Mouse (Mus musculus) gastrocnemius, adult 8-10 months (tissue): ENCODE data around the gene Shc1. TPM values are rescaled to one million over a fixed set of nuclear protein-coding genes. Genes with fewer than 3 reads are reported as not detected.

ENCODE experiments used
- DNase-seq, 2 experiments: peaks; one replicate each; pipeline ENCODE4 v3.0.0; 2022; ENCODE audit warnings: low spot score in 2 of 2
- total RNA-seq, 4 experiments: library from RNA; stranded (reverse); gene quantifications; 2 replicates each; pipeline ENCODE4 v1.2.4; 2022

Gene Shc1
- total RNA-seq, result 10 to 100 TPM; 14.1 to 20.6 (median 17.7) TPM

DNA sequence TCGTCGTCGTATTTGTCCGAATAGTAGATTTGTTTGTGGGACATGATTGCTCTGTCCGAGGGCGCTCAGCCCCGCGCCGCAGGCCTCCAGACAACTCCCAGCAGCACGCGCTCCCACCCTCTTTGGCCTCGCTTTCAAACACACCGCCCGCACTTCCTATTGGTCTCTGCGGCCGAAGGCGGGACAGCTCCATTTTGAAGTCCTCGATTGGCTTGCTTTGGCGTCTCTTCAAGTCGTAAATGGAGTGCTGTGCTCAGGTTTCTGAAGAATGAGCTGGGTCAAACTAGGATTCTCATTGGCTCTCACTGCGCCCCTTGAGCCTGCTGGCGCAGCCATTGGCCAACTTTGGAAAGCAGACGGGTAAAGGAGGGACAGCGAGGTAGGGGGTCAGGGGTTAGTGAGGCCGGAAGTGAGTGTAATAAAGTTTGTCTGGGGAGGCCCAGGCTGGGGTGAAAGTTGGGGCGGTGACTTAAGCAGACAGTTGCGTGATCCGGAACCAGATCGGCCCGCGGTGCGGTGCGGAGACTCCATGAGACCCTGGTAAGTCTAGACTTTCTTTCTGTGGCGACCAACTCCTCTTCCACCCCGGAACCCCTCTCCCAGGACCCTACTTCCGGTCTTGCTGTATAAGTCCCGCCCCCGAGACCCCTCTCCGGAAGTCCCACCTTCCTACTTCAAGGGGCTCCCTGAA, at the start of gene Shc1, which contains the start of gene Cks1b:
Gene Shc1, plus strand, starts transcription at position 274 of the 691 bp plus-strand sequence.
Gene Cks1b, minus strand, starts transcription at position 214 of the 691 bp plus-strand sequence.
- peak; percentile 94 to 95 for DNase-seq

DNA sequence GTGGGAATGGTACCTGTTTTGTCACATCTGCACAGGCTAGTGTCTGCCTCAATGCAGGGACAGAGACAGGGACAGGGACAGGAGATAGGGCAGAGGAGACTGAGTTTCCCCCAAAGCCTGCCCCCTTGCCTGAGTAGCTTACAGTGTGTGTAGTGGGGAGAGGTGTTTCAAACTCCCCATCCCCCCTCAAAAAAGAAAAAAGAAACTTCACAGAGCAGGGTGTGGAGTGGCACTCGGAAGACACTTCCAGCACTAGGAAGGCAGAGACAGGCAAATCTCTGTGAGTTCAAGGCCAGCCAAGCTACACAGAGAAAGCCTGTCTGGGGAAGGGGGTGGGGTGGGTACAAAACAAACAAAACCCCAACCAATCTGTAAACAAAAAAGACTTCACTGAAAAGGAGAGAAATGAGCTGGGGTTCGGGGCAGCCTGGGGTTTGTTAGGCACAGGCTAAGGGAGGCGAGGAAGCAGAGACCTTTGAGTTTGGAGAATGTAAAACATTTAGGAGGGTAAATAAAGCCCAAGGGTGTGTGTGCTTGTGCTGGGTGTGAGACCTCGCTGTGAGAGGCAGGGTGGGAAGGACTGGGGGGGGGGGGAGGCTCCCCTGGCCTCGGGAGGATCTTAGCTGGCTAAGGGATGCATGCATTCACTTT, 44.5 kb upstream of the Shc1 start:
- DNase-seq, result no peak

DNA sequence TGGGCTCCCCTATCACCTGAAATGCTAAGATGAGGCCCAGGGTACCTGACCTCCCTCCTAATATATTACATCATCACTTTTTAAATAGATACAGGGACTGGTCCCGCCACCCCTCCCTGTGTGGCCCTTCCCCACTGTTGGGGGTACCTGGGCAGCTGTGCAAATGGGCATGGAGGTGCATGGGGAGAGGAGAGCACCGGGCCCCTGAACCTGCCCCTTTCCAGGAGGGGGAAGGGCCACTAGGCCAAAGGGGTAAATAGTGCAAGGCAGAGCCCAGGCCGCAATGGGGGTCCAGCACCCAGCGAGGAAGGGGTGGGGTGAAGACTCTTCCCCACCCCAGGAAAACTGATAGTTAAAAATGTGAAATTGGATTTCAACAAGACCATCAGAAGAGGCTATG, 40.4 kb upstream of the Shc1 start:
- no peak for DNase-seq

DNA sequence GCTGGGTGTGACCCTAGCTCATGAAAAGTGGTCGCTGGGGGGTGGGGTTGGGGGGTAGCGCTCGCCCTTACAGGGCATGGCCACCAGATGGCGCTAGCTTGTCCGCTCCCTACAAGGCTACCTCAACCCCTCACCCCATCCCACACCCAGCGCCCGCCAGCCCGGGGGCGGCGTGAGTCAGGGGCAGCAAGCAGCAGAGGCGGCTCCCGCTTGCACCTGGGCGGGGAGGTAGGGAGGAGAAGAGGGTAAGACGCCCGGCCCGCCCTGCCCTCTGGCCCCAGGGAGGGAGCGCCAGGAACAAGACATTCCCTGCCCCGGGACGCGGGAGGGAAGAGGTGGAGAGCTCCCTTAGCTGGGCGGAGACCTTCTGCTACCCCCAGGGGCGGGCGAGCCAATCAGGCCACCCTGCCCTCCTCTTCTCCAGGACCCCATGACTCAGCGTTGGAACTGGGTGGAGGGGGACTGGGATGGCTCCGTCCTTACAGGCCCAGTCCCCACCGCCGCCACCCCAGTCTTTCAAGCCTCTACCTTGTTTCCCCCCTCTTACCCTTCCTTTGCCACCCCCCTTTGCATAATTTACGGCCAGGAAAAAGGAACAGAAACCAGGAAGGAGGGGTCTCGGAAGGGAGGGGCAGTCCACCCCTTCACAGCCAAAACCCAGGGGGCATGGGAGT, 39.7 kb upstream of the Shc1 start:
- DNase-seq, result peak; percentile 75 to 76

DNA sequence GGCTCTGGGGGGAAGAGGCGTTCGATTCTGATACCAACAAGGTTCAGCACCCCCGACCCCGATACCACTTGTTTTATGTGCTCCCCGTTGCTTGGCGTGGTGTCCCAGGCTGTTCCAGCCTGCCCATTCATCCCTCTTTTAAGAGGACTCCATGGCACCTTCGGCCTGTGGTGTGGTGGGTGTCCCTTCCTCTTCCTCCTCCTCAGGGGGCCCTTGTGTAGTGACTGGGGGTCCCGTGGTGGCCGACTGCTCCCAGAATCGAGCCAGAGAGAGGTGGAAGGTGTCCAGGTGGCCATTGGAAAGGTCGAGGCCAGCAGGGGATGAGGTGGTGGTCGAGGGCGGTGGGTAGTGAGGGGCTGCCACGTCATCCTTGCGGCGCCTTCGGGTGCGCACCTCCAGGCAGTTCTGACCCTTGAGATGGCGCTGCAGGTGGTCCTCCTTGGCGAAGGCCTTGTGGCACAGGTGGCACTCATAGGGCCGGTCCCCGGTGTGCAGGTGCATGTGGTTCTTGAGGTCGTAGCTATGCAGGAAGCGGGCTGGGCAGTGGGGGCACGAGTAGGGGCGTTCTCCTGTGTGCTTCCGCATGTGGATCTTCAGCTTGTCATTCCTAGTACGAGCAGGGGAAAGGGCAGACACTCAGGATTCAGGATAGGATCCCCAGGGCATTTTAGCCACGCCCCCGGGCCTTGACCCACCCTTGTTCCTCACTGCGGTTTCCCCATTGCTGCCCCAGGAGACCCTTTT, 38.7 kb upstream of the Shc1 start:
- no peak for DNase-seq

DNA sequence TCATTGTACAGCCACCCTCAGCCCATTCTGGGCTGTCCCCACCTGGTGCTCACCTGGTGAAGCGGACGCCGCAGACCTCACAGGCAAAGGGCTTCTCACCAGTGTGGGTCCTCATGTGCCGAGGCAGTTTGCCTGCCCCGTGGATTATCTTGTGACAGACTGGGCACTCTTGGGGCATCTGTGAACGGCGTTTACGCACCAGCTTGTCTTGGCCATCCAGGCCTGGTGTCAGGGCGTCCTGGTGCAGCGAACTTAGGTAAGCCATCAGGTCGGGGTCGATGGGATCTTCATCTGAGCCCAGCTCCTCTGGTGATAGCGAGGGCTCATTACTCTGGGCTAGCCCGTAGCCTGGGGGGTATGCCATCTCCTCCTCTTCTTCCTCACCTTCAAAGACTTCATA, 38.0 kb upstream of the Shc1 start:
- no peak for DNase-seq

DNA sequence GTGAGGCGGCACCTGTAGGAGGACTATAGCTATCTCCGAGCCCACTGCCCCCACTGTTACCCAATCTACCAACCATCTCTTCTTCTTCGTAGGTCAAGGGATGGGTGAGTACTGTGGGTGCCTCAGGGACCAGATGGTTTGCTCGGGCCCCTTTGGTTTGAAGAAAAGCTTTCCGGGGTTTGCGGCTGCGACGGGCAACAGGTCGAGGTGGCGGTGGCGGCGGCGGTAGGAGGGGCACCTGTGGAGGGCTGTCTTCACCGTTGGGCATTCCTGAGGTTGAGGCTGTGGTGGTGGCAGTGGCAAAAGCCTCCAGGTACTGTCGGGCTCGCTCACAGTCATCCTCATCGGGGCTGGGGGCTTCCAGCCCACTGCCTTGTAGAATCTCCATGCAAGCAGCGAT, 37.5 kb upstream of the Shc1 start:
- no peak for DNase-seq

DNA sequence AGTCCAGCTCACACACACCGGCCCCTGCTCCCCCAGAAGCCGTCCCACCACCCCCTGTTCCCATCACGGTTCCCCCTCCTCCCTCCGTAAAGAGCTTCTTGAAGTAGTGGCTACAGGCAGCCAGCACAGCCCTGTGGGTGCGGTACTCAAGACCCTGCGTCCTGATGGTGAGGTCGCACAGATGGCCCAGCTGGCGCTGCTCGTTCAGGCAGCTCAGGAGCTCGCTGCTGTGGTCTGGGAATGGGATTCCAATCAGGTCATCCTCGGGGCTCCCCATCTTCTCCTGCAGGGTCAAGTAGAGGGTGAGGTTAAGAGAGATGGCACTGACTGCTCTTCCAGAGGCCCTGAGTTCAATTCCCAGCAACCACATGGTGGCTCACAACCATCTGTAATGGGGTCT, 37.0 kb upstream of the Shc1 start:
- no peak for DNase-seq

DNA sequence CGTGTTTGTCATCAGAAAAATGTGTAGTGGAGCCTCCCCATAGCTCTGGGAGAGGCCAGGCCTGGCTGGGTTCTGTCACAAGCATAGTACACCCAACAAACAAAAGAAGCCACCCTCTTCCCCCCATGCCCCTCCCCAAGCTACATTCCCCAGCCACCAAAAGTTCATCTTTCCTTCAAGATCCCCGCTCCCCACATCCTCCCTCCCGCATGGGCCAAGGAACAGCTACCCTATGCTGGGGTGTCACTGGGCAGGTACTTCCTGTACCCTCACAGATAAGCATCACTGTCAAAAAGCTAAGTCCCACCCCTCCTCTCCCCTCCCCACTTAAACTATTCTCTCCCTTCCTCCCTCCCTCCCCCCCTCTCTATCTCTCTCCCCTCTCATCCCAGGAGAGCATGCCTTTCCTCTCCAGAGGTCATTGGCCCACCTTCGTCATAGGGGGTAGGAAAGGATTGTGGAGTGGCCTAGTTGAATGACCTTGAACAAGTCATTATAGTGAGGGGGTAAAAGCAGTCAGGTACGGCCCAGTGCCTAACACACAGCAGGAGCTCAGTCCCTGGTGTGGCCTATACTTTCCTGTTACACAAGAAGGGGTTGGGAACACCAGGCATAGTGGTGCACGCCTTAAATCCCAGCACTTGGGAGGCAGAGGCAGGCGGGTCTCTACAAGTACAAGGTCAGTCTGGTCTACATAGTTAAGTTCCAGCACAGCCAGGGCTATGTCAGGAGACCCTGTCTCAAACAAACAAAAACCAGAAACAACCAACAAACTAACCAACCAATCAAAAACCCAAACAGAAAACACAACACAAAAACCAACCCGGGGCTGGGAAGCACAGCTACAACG, 36.0 kb upstream of the Shc1 start:
- DNase-seq, result no peak

DNA sequence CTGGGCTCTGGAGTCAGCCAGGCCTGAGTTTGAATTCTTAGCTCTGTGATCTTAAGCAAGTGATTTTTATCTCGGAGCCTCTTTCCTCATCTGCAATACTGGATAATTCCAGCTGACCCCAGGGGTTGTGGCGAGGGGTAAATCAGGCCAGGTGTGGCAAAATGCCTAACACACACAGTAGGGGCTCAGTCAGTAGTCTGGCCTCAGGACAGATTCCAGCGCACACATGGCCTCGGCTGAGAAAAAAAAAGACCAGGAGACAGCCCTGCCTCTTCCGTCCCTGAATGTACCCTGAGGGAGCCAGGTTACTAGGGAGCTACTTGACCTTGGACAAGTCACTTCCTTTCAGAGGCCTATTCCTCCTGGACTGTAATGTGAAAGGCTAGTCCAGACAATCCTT, 35.3 kb upstream of the Shc1 start:
- DNase-seq, result no peak

DNA sequence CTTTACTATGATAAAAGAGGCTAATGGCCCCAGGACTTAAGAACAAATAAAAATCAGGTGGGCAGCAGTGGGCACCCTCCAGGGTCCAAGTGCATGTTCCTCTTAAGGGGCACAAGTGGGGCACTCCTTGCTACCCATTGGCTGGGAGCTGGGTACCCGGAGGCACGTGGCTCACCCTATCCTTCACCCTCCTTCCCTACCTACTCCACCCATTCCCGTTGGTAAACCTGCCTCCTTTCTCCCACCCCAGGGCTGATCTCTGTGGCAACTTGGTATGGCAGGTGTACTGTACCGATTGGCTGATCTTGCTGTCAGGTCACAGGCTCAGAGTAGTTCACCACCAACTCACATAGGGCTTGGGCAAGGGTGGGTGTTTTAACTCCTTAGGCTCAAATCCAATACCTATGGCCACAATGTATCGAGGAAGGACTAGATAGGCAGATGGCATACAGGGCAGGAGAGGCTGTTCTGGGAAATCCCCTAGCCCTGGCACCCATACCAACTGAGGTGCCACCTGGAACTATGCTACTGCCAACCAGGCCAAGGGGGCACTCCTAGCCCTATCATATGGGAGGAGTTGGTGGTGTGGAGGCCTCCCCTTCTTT, 34.5 kb upstream of the Shc1 start:
- DNase-seq, result no peak

DNA sequence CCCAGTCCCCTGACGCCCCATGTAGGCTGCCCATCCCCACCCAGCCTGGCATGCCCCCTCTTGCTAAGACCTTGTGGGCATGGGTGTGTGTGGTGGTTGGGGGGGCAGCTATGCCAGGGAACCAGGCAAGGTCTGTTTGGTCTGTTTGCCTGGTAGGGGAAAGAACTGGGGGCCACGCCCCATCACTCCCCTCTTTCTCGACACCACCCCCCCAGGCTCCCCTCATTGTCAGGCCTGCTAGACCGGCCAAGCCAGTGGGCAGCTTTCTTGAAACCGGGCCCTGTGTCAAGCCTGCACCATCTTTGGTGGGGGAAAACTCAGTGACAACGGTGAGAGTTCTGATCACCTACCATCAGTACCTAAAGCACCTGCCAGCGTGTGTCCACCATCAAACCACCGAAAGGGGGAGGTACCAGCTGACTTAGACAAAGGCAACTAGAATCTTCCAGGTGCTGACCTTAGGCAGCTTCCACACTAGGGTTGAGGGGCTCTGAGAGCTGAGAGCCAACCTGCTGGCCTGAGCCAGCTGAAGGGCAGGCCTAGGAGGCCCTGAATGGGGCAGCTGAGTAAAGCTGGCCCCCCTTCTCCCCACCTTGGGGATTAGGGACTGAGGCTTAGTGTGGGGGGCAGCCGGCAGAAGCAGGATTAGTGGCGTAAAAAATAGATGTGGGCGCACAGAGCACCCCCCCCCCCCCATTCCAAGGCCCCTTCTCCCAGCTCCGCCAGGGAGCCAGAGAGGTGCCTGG, 33.7 kb upstream of the Shc1 start:
- no peak for DNase-seq

DNA sequence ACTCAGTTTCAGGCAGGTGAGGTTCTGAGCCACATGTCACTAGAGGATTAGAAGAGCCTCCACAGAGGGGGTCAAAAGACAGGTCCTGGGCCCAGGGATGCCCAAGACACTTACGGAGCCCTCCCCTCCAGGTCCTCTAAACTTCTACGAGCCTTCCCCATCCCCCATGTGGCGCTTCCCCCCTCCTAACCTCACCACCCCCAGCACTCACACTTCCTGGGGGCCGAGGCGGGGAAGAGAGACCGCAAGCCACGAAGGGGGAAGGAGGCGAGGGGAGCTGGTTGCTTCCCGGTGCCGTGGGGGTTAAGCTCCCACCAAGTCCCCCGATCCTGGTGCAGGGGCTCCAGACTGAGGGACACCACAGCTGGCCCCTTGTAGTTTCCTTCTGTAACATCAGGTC, 32.8 kb upstream of the Shc1 start:
- DNase-seq, result no peak

DNA sequence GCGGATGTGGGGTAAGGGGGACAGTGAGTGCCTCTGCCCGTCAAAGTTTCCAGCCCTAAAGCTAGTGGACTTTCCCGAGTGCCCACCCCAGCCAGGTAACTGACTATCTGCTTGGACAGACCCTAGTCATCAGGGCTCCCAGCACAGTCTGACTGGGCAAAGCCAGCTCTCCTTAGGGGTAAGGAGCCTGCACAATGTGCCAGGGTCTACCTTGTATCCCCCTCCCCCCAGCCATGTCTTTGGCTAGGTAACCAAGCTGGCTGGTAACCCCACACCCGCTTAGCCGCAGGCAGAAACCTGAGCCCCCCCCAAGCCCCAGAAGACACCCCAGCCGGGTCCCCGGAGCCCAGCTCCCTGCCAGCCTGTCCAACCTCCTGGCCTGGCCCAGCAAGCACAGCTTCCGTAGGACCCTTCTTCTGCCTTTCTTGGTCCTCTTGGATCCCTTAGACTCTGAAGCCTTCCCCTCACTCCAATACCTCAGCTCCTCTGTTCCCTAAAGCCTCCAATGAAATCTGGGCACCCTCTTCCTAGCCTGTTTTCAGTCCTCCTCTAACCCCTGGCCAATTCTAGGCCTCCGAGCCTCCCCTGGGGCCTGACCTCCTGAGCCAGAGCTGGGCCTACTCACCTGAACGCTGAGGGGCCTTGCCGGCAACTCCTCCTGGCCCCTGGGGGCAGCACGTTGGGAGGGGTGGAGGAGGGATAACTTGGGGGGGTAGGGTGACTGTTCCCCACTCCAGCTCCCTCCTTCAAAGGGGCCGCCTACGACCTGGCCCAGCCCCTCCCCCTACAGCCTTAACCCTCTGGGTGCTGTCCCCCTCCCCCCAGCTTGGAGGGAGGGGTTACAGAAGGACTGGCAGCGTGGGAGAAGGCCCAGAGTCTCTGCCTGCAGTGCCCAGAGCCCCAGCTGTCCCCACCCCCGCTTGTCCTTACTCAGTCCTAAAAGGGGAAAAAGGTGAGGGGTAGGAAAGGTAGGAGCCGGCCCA, 31.5 kb upstream of the Shc1 start:
- DNase-seq, result peak in 1 of 2 experiments; percentile 53

DNA sequence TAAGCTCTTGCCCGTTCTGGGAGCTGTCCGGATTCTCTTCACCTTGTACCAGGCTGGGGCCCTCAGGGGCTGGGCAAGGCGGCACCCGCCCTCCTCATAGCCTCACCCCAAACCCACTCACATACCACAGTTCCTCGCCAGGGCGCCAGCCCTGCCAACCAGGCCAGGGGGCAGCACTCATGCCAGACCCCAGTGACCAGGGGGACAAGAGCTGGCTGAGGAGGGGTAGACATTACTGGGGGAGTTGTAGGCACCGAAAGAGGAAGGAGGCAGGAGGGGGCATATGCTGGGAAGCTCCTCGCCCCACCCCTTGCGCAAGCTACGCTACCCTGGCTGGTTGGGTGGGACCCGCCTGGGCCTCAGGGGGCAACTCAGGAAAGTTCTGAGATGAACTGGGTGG, 30.6 kb upstream of the Shc1 start:
- DNase-seq, result peak in 1 of 2 experiments; percentile 43

DNA sequence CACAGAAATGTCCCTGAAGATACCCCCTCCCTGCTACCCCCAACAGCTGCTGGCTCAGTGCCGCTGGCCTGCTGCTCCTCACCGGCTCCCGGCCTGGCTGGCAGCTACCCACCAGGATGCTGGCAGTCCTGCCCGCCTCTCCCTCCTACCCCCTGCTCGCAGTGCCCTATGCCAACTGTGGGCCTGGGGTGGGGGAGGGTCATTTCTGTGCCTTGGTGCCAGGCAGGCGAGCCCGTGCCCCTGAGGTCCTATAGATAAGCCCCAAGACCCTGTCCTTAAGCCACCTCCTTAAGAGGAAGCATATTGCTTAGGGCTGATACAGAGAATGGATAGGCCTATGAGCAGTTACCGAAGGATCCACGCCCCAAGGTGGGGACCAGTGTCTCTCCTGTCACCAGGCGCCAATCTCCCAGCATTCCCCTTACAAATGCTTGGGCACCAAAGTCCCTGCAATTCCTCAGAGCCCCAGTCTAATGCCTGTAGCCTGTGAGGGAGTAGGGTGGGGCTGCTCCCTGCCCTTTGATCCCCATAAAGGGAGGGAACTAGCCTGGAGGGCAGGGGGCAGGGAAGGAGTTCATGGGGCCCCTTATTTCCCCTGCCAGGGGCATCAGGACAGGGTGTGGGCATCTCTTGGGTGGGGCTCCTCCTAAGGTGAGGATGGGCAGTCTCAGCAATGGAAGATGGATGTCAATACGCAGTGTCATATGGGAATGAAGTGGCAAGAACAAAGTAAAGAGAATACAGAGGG, 29.9 kb upstream of the Shc1 start:
- DNase-seq, result peak; percentile 61 to 84

DNA sequence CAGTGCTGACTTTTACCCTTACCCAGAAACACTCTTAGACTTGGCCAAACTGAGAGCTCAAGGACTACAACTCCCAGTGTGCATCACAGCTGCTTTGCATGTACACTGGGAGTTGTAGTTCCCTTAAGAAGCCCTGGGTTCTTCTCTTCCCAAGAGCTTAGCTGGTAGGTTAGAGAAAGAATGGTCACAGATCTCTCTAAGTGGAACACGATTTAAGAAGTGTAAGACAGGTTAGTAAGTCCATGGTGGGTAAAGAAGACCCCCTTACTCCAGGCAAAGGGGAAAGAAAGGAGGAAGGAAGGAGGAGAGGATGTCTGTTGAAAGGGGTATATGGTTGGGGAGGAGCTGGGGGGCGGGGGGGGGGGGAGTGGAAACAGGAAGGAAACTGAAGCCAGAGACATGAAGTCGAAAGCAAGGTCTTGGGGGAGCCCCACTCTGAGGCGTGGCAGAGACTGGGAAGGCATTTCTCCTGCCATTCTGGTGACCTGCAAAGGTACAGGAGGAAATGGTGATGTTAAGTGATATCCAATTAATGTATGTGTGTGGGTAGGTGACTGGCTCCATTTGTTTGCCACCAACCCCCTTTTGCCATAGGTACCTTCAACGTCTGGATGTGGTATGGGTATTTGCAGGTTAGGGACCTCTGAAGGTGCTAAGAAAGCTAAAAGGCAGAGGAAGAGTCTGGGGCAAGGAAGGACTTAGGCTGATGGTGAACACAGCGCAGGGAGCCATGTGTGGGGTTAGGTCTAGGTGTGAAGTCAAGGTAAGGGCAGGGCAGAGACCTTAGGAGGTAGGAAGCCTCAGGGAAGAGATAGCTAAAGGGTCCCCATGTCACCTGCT, 29.1 kb upstream of the Shc1 start:
- no peak for DNase-seq
